Mouse (Mus musculus): ENCODE data around the gene Spag17.

Spag17 gene

GRCm38 (mm10) chr3:100162315-100163105, 277.3 kb downstream of the Spag17 start, which contains the start of the genes Gdap2 and Wdr3:
TSS of gene Gdap2 (plus strand) at chr3:100162381.
TSS of gene Wdr3 (minus strand) at chr3:100162407.
- in situ Hi-C loops (cut with MboI, MseI), result loop anchor here (10.0 to 25.0 kb wide), 3 partner anchors 925 to 1642 kb away; partner anchors contain the start of gene Tbx15

- in situ Hi-C loops (cut with MboI, MseI), result loop anchor here (10.0 to 25.0 kb wide), 3 partner anchors 926 to 1641 kb away; partner anchors contain the start of gene Tbx15
These were observed 278.4 kb downstream of the Spag17 start for GRCm38 (mm10) chr3:100163556-100163955.

- in situ Hi-C loops (cut with MboI, MseI), result loop anchor here (5.0 to 25.0 kb wide), 4 partner anchors 317 to 1640 kb away; partner anchors contain the start of gene Tbx15
These were observed 279.8 kb downstream of the Spag17 start for GRCm38 (mm10) chr3:100164991-100165390.

GRCm38 (mm10) chr3:100176031-100176430, 290.8 kb downstream of the Spag17 start:
- in situ Hi-C loops (cut with MboI, MseI), result no loop called here

GRCm38 (mm10) chr3:100180471-100180870, 295.3 kb downstream of the Spag17 start:
- in situ Hi-C loops (cut with MboI, MseI), result no loop called here

GRCm38 (mm10) chr3:100189444-100189843, 304.2 kb downstream of the Spag17 start:
- in situ Hi-C loops (cut with MboI, MseI), result no loop called here

GRCm38 (mm10) chr3:100189861-100190260, 304.7 kb downstream of the Spag17 start:
- in situ Hi-C loops (cut with MboI, MseI), result loop anchor here (5.0 to 10.0 kb wide), 2 partner anchors 225 to 377 kb away; no protein-coding TSS in a partner anchor
